Mouse (Mus musculus) neural tube, embryonic 12.5 days (tissue): Measurements from ENCODE around the gene Olfr1417. TPM values are rescaled to one million over a fixed set of nuclear protein-coding genes. Genes with fewer than 3 reads are reported as not detected.
A peak's percentile ranks its signal among the peaks of the same experiment; 100 is the strongest.

Experiments
- ATAC-seq: fragments of 200-750 bp; cut with Nextera tagmentation; 2 replicates; pipeline ENCODE4 v1.8.0; 2017; ENCODE audit warnings: low read depth, mild to moderate bottlenecking, moderate TSS enrichment, moderate library complexity; ENCODE audit not compliant: low FRiP score
- H3K27ac ChIP-seq: fragments of 300-500 bp; sonication (generic); 2 replicates; pipeline ENCODE4 v1.5.1; 2016
- H3K27me3 ChIP-seq: fragments of 300-500 bp; sonication (generic); replicated peaks from 2 replicates; pipeline ENCODE4 v1.6.1; 2016; ENCODE audit warnings: mild to moderate bottlenecking
- H3K36me3 ChIP-seq: fragments of 300-500 bp; sonication (generic); 2 replicates; pipeline ENCODE4 v1.6.1; 2016; ENCODE audit warnings: mild to moderate bottlenecking
- H3K4me1 ChIP-seq: fragments of 300-500 bp; sonication (generic); 2 replicates; pipeline ENCODE4 v1.6.1; 2016
- H3K4me2 ChIP-seq: fragments of 300-500 bp; sonication (generic); replicated peaks from 2 replicates; pipeline ENCODE4 v1.6.1; 2016; ENCODE audit warnings: mild to moderate bottlenecking
- H3K4me3 ChIP-seq: fragments of 300-500 bp; sonication (generic); 2 replicates; pipeline ENCODE4 v1.5.1; 2016
- H3K9ac ChIP-seq: fragments of 300-500 bp; sonication (generic); 2 replicates; pipeline ENCODE4 v1.6.1; 2016; ENCODE audit warnings: mild to moderate bottlenecking
- H3K9me3 ChIP-seq: fragments of 300-500 bp; sonication (generic); 2 replicates; pipeline ENCODE4 v1.6.1; 2016; ENCODE audit warnings: mild to moderate bottlenecking
- WGBS: fragments of 180-500 bp; shearing (Covaris S2); methylation state at CpG from one replicate; pipeline ENCODE4 v1.1.7; 2016; 5-methylcytosine and 5-hydroxymethylcytosine counted together
- polyA plus RNA-seq: library from polyadenylated mRNA; unstranded; fragments of >200 nt; fragmentation: Nextera tagmentation; extraction: Ambion mirVana; gene quantifications from 2 replicates; pipeline ENCODE4 v1.2.1, GENCODE M21; 2016

The Olfr1417 gene
- polyA plus RNA-seq, 1 experiment from 2014 or later = not detected

GRCm38 (mm10) chr19:11807822-11808221, 31.2 kb downstream of the Olfr1417 start:
- H3K4me1 ChIP-seq = no peaks in the 10 kb centered on the region
- H3K4me2 ChIP-seq = no peak overlapping the region
- no peaks in the 10 kb centered on the region for H3K27me3 ChIP-seq
- 55% methylated on average over 6 of the region's 6 CpGs for WGBS
- no peak for ATAC-seq
- no peaks in the 10 kb centered on the region for H3K36me3 ChIP-seq
- no peaks in the 10 kb centered on the region for H3K9me3 ChIP-seq
- no peak overlapping the region for H3K27ac ChIP-seq
- H3K4me3 ChIP-seq = no peak overlapping the region
- no peak overlapping the region for H3K9ac ChIP-seq

GRCm38 (mm10) chr19:11807251-11807650, 31.8 kb downstream of the Olfr1417 start:
- Histone ChIP-seq H3K36me3 (no peaks in the 10 kb centered on the region), H3K27me3 (no peaks in the 10 kb centered on the region), H3K4me1 (no peaks in the 10 kb centered on the region), H3K9ac (no peak overlapping the region), H3K9me3 (no peaks in the 10 kb centered on the region), H3K4me3 (no peak overlapping the region), H3K4me2 (no peak overlapping the region), H3K27ac (no peak overlapping the region)
- ATAC-seq = no peak
- WGBS = 68% methylated on average over 2 of the region's 2 CpGs

- Histone ChIP-seq H3K27me3 (no peaks in the 10 kb centered on the region), H3K27ac (no peak overlapping the region), H3K4me2 (no peak overlapping the region), H3K36me3 (no peaks in the 10 kb centered on the region), H3K9me3 (no peaks in the 10 kb centered on the region), H3K4me1 (no peaks in the 10 kb centered on the region), H3K9ac (no peak overlapping the region), H3K4me3 (no peak overlapping the region)
- ATAC-seq = no peak
- 44% methylated on average over 1 of the region's 1 CpGs for WGBS
Measured at GRCm38 (mm10) chr19:11804423-11804822, 34.6 kb downstream of the Olfr1417 start.

GRCm38 (mm10) chr19:11800531-11801315, 38.3 kb downstream of the Olfr1417 start:
- H3K9ac ChIP-seq = no peak overlapping the region
- no peaks in the 10 kb centered on the region for H3K4me1 ChIP-seq
- 82% methylated on average over 8 of the region's 8 CpGs for WGBS

GRCm38 (mm10) chr19:11794447-11794846, 44.6 kb downstream of the Olfr1417 start:
- H3K27ac ChIP-seq = no peak overlapping the region
- no peak overlapping the region for H3K4me2 ChIP-seq
- H3K36me3 ChIP-seq = no peaks in the 10 kb centered on the region
- H3K27me3 ChIP-seq = no peaks in the 10 kb centered on the region
- no peak overlapping the region for H3K4me3 ChIP-seq
- no peaks in the 10 kb centered on the region for H3K9me3 ChIP-seq
- ATAC-seq = no peak
- whole genome bisulfite sequencing = 88% methylated on average over 6 of the region's 6 CpGs
- no peak overlapping the region for H3K9ac ChIP-seq
- H3K4me1 ChIP-seq = no peaks in the 10 kb centered on the region

More at GRCm38 (mm10) chr19:11800531-11801315, 38.3 kb downstream of the Olfr1417 start:
- no peak overlapping the region for H3K4me3 ChIP-seq
- H3K9me3 ChIP-seq = no peaks in the 10 kb centered on the region
- H3K36me3 ChIP-seq = no peaks in the 10 kb centered on the region
- H3K4me2 ChIP-seq = no peak overlapping the region
- H3K27me3 ChIP-seq = no peaks in the 10 kb centered on the region
- ATAC-seq = no peak
- H3K27ac ChIP-seq = no peak overlapping the region

GRCm38 (mm10) chr19:11793741-11794359, 45.2 kb downstream of the Olfr1417 start:
- ATAC-seq = no peak
- no peaks in the 10 kb centered on the region for H3K9me3 ChIP-seq
- H3K27me3 ChIP-seq = no peaks in the 10 kb centered on the region
- H3K4me2 ChIP-seq = no peak overlapping the region
- H3K9ac ChIP-seq = no peak overlapping the region
- WGBS = 83% methylated on average over 2 of the region's 2 CpGs
- H3K36me3 ChIP-seq = no peaks in the 10 kb centered on the region
- no peak overlapping the region for H3K4me3 ChIP-seq
- no peaks in the 10 kb centered on the region for H3K4me1 ChIP-seq
- no peak overlapping the region for H3K27ac ChIP-seq

GRCm38 (mm10) chr19:11791825-11792224, 47.2 kb downstream of the Olfr1417 start:
- H3K4me2 ChIP-seq = no peak overlapping the region
- H3K4me1 ChIP-seq = no peaks in the 10 kb centered on the region
- H3K9me3 ChIP-seq = no peaks in the 10 kb centered on the region
- no peak overlapping the region for H3K27ac ChIP-seq
- H3K36me3 ChIP-seq = no peaks in the 10 kb centered on the region
- no peak for ATAC-seq
- WGBS = 62% methylated on average over 5 of the region's 5 CpGs
- H3K9ac ChIP-seq = no peak overlapping the region
- H3K27me3 ChIP-seq = no peaks in the 10 kb centered on the region
- no peak overlapping the region for H3K4me3 ChIP-seq

- no peak overlapping the region for H3K27ac ChIP-seq
- no peaks in the 10 kb centered on the region for H3K4me1 ChIP-seq
- H3K27me3 ChIP-seq = no peaks in the 10 kb centered on the region
- H3K9me3 ChIP-seq = no peaks in the 10 kb centered on the region
- H3K4me2 ChIP-seq = no peak overlapping the region
- no peak overlapping the region for H3K4me3 ChIP-seq
- H3K9ac ChIP-seq = no peak overlapping the region
- H3K36me3 ChIP-seq = no peaks in the 10 kb centered on the region
- ATAC-seq = no peak
- WGBS = 90% methylated on average over 6 of the region's 6 CpGs
Measured at GRCm38 (mm10) chr19:11788876-11789275, 50.1 kb downstream of the Olfr1417 start.

GRCm38 (mm10) chr19:11787826-11788225, 51.2 kb downstream of the Olfr1417 start:
- no peak for ATAC-seq
- 90% methylated on average over 6 of the region's 6 CpGs for WGBS
- Histone ChIP-seq H3K4me2 (no peak overlapping the region), H3K4me1 (no peaks in the 10 kb centered on the region), H3K9me3 (no peaks in the 10 kb centered on the region), H3K27ac (no peak overlapping the region), H3K27me3 (no peaks in the 10 kb centered on the region), H3K9ac (no peak overlapping the region), H3K36me3 (no peaks in the 10 kb centered on the region), H3K4me3 (no peak overlapping the region)

GRCm38 (mm10) chr19:11785409-11786154, 53.4 kb downstream of the Olfr1417 start:
- H3K4me1 ChIP-seq = no peaks in the 10 kb centered on the region
- no peak overlapping the region for H3K4me2 ChIP-seq
- no peak overlapping the region for H3K27ac ChIP-seq
- H3K36me3 ChIP-seq = no peaks in the 10 kb centered on the region
- H3K9me3 ChIP-seq = no peaks in the 10 kb centered on the region
- no peak overlapping the region for H3K9ac ChIP-seq
- WGBS = 90% methylated on average over 14 of the region's 14 CpGs
- no peak for ATAC-seq
- no peaks in the 10 kb centered on the region for H3K27me3 ChIP-seq
- no peak overlapping the region for H3K4me3 ChIP-seq

- WGBS = 68% methylated on average over 7 of the region's 7 CpGs
- no peaks in the 10 kb centered on the region for H3K9me3 ChIP-seq
- peak; percentile 53 for ATAC-seq
- no peak overlapping the region for H3K27ac ChIP-seq
- no peak overlapping the region for H3K4me2 ChIP-seq
- no peaks in the 10 kb centered on the region for H3K27me3 ChIP-seq
- peaks cover 24% of the 10 kb centered on the region for H3K36me3 ChIP-seq
- H3K9ac ChIP-seq = no peak overlapping the region
- H3K4me1 ChIP-seq = no peaks in the 10 kb centered on the region
- H3K4me3 ChIP-seq = no peak overlapping the region
Measured at GRCm38 (mm10) chr19:11777191-11777865, 61.7 kb downstream of the Olfr1417 start.
